Mouse (Mus musculus): ENCODE measurements at regions not wholly inside any gene's neighbourhood (a gene's known extent, or its start where the extent isn't known, plus 50 kb on each side); places are given as distances from the start of the nearest gene placed in this dataset.
A peak's percentile ranks its signal among the peaks of the same experiment; 100 is the strongest.

DNA sequence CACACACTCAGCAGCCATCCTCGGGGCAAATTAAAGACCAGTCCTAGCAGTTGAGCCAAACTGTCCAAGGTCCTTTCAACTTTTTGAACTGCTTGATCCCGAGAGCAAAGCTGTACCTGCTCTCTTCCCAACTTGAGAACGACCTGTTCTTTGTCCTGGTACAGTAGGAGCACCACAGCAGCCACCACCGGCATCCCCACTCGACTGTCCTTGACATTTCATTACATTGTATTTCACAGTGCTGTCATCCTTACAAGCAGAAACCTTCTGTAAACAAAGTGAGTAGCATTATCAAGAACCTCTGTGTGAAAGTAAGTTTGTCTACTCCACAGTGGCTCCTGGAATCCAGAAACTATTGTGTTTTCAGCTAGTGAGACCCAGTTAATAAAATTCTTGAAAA is 240.2 kb upstream of the Zfp462 start:
- DNase-seq (ENCODE audit: low read depth, low spot score): no peak

DNA sequence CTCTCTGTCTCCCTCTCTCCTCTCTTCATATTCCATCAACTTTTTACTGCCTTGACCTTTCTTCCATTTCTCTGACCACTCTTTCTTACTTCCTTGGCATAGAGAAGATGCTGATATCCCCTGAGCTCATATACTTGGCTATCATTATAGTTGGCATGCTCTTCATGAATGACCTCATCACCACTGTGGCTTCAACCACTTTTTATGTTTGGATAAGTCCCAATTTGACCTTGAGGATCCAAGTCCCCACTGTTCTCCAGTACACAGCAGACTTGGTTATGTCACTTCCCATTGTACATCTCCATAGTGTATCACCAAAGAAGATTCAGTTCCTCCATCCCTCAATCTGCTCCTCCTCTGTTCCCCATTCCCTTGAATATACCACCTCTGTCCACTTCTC is 235.1 kb upstream of the Zfp462 start:
- DNase-seq (ENCODE audit: low read depth, low spot score): no peak

DNA sequence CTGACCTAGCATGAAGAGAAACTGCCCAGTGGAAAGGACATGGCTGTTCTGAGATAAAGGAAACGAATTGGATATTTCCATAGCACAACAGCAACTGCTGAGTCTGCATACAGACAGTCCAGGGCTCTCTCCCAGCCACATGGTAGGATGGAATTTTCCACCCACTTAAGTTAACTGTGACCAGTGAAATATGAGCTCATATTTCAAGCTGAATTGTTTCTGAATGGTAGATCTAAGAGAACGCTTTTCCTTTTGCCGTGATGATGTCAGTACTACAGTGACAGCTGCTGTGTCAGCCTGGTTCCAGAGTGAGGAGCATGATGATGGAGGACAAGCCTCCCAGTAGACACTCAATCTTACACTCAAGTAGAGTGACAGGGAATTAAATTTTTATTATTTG is 231.9 kb upstream of the Zfp462 start:
- no peak for DNase-seq (ENCODE audit: low read depth, low spot score)

DNA sequence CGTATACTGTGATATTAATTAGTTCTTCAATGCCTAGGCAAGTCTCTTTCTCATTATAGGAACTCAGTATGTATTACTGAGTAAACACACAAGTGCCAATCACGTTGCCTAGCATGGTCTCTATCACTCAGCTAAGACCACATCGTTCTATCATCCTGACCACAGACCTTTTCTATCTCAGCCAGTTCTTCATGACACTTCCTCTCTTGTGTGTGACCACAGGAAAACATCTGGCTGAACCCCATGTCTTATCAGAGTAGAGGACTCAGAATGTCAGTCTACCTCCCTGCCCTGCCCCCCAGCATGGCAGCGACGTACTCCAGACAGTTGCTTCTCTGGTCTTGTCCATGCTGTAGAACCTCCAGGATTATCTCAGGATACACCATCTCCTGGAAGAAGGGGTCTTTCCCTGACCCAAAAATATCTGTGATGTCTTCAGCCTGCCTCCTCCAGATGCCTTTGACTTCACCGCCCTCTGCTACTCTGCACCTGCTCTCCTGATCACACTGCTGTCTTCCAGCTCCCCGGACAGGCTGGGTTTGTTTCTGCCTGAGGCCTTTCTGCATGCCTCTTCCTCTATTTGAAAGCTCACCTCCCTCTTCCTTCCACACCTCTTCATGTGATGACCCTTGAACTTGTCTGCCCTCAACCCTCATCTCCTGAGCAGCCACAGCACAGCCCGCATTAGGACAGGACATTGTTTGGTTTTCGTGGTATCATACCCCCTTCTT is 230.1 kb upstream of the Zfp462 start:
- DNase-seq (ENCODE audit: low read depth, low spot score): no peak

DNA sequence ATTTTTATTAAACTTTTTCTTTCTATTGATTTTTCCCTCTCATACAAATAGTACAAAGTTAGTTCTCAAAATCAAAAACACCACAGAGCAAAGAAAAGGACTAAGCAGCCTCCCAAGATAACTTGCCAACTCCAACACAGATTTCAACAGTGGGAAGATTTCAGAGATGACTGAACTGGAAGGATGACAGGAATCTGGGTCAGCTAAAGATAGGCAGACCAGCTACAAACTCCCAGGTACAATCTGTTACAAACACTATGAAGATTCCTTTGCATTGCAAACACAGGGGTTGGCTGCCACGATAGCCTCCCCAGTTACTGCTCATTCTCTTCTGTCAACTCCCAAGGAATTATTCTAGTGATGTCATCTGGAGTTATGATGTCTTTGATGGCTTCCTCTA is 226.8 kb upstream of the Zfp462 start:
- no peak for DNase-seq (ENCODE audit: low read depth, low spot score)

DNA sequence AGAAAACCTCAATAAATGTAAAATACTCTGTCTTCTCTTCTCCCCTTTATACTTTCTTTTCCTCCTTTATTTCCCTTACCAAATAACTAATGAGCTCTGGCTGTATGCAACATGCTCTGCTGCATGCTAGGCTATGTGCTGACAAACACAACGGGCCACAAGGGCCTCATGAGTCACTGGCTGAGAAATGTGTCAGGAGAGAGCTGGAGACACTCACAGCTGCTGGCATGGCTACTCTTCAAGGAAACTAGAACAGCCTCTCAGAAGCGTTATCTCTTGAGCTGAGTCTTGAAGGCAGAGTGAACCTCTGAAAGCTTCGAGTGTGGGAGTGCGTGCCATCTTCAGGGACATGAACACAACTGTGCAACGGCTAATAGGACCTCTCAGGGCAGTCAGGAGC is 205.8 kb upstream of the Zfp462 start:
- DNase-seq (ENCODE audit: low read depth, low spot score): no peak

DNA sequence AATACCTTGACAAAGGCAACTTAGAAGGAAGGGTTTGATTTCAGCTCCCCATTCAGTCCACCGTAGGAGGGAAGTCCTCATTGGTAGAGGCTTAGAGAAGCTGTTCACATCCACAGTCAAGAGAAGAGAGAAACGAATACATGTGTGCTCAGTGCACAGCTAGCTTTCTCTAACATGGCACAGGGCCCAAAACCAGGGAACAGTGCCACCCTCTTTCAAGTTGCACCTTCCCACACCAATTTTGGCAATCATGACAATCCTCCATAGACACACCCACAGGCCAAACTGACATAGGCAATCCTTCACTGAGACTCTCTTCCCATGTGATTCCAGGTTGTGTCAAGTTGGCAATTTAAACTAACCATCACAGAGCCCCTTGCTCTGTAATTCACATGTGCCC is 193.4 kb upstream of the Zfp462 start:
- no peak for DNase-seq (ENCODE audit: low read depth, low spot score)

DNA sequence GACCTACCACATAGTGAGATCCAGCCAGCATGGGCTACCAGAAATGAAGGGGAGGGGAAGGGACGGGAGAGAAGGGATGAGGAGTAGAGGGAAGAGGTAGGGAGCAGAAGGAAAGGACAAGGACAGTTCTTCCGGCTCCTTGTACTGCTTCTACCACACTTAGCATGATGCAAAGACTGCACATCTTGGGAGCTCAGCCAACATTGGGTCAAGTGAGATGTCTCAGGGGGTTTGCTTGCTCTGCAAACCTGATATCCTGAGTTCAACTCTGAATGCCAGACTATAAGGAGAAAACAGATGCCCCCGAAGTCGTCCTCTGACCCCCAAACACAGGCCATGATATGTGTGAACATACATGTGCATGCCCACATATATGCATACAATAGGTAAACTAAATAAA is 188.4 kb upstream of the Zfp462 start:
- no peak for DNase-seq (ENCODE audit: low read depth, low spot score)

DNA sequence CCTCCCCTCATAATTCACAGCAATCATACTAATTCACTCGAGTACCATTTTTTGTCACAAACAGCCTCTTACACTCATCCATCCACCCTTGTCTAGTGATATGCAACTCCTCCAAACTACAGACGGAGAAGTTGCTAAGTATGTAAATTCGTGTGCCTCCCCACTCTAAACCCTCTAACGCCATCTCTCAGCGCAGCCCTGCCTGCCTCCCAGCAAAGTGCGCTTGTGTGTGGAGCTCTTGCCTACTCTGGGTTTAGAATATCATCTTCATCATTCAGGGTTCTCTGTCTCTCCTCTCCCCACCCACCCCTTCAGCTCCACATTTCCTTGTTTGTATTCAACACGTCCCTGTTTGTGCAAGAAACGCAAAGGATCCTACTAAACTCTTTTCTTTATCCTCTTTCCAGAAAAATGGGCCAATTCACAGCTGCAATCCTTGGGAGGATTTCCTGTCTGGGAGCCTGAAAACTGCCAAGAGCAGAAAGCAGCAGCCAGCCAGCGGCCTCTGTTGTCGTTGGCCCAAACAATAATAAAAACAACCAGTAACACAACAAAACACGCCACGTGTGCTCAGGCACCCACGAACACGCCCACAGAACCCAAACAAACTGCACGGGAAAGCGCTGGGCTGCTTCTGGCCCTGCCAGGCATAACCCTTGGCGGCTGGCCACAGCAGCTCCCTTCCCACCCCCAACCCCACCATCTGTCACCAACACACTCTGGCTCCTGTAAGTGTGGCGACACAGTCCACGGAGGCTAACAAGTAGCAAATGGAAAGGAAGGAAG is 186.9 kb upstream of the Zfp462 start:
- peak; percentile 6 for DNase-seq (ENCODE audit: low read depth, low spot score)

DNA sequence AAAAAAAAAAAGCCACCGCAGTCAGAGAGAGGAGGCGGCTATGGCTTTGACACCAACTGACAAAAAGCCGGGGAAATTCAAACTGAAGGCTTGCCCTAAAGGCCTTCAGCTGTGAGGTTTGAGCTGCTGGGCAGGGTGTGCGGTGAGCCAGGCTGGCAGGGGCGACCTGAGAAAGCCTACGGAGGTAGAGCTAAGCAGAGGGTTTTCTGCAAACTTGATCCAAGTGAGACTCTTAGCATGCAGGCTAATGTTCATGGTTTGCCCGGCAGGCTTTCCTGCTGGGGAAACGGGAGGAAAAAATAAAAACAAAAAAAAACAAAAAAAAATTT is 186.4 kb upstream of the Zfp462 start:
- DNase-seq (ENCODE audit: low read depth, low spot score): no peak

DNA sequence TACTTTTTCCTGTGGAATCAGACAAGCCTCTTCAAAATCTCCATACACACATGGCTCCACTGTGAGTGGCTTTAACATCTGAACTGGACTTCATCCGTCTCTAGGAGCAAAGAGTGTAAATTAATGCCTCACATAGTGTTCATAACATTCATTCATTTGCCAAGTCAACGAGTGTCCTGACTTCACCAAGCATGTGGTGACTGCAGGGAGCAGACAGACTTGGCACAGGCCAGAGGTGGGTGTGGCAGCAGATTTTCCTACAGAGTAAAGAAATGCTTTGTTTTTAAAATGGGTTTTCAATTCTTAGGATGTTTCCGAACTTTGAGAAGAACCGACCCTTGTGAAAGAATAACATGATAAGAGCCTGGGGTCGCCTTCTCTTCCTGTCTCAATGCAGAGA is 183.6 kb upstream of the Zfp462 start:
- no peak for DNase-seq (ENCODE audit: low read depth, low spot score)

DNA sequence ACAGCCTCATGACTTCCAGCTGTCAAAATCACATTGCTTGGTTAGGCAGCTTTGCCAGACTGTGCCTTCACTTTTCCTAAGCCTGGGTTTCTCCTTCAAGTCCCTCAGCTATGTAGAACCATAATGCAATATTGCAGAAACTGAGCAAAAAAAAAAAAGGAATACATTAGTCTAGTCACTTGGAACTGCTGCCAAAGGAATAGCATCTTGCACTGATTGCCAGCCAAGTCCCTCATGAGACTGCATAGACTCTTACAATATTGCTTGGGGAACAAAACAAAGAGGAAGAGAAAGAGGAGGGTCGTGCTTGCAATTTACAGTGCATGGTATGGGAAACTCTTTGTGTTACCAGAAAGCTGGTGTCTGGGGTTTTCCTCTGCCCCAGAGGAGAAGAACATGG is 179.8 kb upstream of the Zfp462 start:
- DNase-seq (ENCODE audit: low read depth, low spot score): no peak

DNA sequence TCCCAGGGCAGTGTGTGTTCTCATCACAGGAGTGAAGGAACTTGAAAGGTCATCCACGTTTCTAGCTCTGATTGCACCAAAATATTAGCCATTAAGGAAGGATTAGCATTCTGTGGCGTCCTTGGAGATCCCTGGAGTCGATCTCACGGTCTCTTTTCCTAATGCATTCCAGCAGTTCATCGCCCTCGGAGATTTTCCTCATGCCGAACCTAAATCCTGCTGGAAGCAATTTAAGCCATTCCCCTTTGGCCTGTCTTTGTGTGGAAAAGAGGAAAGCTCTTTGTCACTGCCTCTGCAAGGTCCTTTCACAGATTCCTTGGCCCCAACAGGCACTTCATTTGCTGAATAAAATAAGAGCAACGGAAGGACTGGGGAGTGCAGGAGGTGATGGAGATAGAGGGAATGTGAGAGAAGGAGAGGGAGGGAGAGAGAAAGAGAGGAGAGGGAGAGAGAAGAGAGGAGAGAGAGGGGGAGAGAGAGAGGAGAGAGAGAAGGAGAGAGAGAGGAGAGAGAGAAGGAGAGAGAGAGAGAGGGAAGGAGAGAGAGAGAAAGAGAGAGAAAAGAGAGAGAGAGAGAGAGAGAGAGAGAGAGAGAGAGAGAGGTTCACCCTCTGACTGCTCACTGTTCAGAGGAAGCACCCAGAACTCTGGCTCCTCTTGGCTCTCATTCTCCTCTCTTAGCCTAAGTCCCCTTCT is 177.2 kb upstream of the Zfp462 start:
- DNase-seq (ENCODE audit: low read depth, low spot score): no peak

DNA sequence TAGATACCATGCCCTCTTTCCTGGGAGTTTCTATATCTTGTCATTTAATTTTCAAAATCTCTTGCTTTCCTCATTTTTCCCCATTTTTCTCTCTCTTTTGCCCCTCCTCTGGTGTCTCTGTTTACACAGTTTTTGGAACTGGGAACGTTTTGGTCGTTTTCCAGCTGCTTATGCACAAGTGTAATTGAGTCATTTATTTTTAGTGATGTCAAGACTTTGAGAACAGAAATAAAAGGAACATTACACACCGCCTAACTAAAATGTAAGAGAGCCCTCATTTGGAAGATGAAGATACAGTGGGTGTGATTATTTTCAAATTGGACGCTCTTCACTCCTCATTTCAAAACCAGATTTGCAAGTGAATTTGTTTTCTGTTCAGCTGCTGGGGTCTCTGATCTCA is 176.0 kb upstream of the Zfp462 start:
- no peak for DNase-seq (ENCODE audit: low read depth, low spot score)

DNA sequence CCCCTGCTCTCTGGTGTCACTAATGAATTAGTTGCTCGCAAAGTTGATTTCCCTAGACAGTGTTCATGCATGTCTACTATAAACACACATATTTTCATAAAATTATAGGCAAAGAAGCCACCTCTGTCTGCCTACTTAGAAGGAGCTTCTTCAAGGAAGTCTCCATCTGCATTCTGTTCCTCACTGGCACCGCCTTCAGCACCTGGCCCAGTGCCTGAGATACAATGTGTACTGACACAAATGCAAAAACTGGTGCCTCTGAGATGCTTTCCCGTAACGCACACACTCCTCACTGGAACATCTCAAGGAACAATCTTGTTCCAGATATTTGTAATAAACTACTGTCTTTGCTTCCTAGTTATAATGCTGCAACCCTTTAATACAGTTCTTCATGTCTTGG is 170.8 kb upstream of the Zfp462 start:
- no peak for DNase-seq (ENCODE audit: low read depth, low spot score)

DNA sequence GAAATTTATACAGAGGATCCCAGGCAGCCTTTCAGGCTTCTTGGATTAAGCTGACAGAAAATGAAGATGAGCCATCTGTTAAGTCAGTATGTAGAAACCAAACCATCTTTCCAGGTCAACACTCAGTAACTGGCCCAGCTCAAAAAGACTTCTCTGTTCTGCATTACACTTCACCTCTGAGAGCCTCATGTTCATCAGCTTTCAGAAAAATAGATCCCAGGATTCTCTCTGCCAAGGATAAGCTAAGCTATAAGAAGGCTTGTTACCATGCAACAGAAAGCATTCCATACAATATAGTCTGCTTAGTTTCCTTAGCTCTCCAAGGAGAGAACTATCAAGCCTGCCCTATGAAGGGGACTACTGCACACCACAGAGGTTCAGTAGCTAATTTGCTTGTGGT is 170.1 kb upstream of the Zfp462 start:
- DNase-seq (ENCODE audit: low read depth, low spot score): no peak

DNA sequence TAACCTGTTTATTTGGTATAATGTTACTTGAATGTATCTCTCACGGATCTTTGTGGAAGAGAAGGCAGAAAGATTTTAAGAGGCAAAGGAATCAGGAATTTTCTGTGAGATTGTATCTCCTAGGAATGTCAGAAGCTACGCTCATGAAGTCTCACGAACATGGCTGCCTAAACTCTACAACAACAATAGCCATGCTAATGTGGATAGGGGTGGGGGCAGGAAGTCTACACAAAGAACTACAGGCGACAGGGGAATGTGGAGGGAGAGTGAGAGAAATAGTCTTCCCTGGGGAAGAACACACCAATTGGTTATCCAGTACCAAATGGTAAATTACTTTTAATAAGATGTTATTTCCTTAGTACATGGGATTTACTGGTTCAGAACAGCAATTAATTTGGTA is 164.3 kb upstream of the Zfp462 start:
- DNase-seq (ENCODE audit: low read depth, low spot score): no peak

DNA sequence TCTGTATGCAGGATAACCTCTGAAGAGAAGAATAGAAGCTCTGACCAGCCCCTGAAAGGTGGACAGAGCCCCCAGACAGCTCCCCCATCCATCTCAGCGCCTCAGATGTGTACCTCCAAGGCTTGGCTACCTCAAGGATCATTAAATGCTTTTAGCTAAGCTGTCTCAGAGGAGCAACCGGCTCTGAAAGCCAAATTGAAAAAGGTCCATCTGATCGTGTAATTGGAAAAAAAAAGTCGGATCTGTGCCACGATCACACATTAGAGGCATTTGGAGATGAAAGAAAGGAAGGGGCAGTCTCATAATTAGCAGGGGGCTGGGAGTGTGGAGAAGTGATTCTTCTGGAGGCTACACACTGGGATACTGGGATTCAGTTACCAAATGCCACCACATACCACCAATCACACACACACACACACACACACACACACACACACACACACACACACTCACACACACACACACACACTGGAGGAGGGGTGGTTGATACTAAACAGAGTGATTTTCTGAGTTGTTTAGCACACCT is 153.6 kb upstream of the Zfp462 start:
- no peak for DNase-seq (ENCODE audit: low read depth, low spot score)

DNA sequence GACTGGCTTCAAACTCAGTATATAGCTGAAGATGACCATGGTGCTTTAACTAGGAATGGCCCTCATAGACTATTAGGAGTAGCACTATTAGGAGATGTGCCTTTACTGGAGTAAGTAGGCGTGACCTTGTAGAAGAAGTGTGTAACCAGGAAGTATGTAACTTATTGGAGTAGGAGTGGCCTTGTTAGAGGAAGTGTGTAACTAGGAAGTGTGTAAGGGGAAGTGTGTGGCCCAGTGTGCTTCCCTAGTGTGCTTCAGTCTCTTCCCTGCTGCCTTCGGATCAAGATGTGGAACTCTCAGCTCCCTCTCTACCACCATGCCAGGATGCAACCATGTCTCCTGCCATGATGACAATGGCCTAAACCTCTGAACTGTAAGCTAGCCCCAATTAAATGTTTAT is 151.0 kb upstream of the Zfp462 start:
- no peak for DNase-seq (ENCODE audit: low read depth, low spot score)

DNA sequence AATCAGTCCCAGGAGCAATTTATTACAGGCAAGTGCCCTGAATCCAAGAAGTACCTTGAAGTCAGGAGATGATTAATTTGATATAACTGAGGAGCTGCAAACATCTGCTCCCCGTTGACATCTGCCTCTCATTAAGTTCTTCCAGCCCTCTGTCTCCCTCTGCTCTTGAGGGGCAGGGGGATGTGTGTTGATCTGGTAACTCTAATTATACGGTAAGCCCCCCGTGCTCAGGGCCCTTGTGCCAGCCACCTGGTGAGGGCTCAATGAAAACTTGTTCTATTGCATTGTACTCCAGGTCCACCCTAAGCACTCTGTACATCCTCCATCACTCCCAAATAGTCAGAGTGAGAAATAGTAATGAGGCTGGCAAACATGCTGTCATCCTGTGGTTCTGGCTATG is 149.6 kb upstream of the Zfp462 start:
- DNase-seq (ENCODE audit: low read depth, low spot score): no peak

DNA sequence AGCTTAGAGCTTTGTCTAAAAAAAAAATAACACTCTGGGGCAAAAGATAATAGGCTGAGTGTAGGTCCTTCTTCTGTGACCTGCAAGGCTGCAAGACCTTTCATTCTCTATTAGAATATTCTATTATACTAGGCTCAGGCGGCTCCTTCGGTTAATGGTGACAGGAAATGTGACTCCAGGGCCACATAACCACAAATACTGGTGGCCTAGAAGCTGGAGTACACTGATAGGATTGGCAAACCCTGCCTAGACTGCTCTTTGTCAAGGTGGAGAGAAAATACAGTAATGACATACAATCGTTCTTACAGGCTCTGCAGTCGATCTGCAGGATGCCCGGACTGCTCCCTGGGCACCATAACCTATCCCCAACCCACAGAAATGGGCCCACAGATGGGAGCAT is 146.3 kb upstream of the Zfp462 start:
- DNase-seq (ENCODE audit: low read depth, low spot score): no peak

DNA sequence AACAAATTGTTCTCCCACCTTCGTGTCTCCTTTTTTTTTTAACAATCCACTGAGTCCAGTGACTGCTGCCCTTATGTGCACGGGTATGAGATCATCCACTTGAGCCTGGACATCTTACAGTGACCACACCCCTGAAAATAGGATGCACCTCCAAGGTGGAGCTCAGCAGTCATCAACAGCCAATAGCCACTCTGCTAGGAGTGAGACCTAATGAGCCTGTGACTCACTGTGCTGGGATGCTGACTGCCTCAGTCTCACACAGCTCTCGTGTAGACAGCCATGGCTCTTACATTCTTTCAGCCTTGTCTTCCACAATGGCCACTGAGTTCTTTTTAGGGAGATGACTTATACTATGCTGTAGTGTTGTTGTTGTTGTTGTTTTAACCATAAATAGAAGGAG is 133.7 kb upstream of the Zfp462 start:
- DNase-seq (ENCODE audit: low read depth, low spot score): no peak
